Mouse (Mus musculus): Measurements from ENCODE around the gene Krt77. TPM values are rescaled to one million over a fixed set of nuclear protein-coding genes. Genes with fewer than 3 reads are reported as not detected.

Gene Krt77
- total RNA-seq, 1 experiment = not detected

GRCm38 (mm10) chr15:101834784-101835328 lies 34.6 kb downstream of the Krt77 start:
- Histone ChIP-seq H3K4me1 (ENCODE audit: control insufficient read depth in 2 of 2, insufficient read depth in 2 of 2, low read length in 2 of 2, poor library complexity in 1 of 2) (peaks cover 0 to 2% of the 10 kb centered on the region in 2 experiments; a peak in 1 of 4 replicates), H3K9ac (ENCODE audit: insufficient read depth, low read depth, low read length, poor library complexity, severe bottlenecking) (no peak overlapping the region), H3K36me3 (ENCODE audit: control insufficient read depth, insufficient read depth, low read length, poor library complexity, severe bottlenecking) (no peaks in the 10 kb centered on the region), H3K27ac (ENCODE audit: insufficient read depth, low read depth, low read length, poor library complexity, severe bottlenecking) (no peak overlapping the region; the same call in 1 of the 2 replicates), H3K9me3 (ENCODE audit: control insufficient read depth, insufficient read depth, low read depth, low read length) (no peaks in the 10 kb centered on the region), H3K4me3 (ENCODE audit: insufficient read depth in 1 of 2, low read depth in 1 of 2, low read length in 2 of 2, poor library complexity in 1 of 2, severe bottlenecking in 1 of 2) (no peak overlapping the region)
- no peak for DNase-seq (ENCODE audit: low read depth, low spot score)
- in situ Hi-C loops (cut with MboI; ENCODE audit: low sequenced_read_pairs in 2 of 2, unreplicated experiment in 2 of 2) = no loop called here
- TF ChIP-seq MAFK (IDR thresholded peaks at IDR 0.05; ENCODE audit: insufficient read depth, low read depth, low read length) = no peak
- no peak for TF ChIP-seq ZC3H11A (IDR thresholded peaks at IDR 0.05; ENCODE audit: borderline replicate concordance, low read depth, low read length)
- no peak for TF ChIP-seq HCFC1 (IDR thresholded peaks at IDR 0.05; ENCODE audit: borderline replicate concordance, insufficient read depth, low read length)
- no peak for TF ChIP-seq CHD2 (IDR thresholded peaks at IDR 0.05; ENCODE audit: low read depth, low read length)
- no peak for TF ChIP-seq ZNF384 (IDR thresholded peaks at IDR 0.05; ENCODE audit: low read depth, low read length)

DNA sequence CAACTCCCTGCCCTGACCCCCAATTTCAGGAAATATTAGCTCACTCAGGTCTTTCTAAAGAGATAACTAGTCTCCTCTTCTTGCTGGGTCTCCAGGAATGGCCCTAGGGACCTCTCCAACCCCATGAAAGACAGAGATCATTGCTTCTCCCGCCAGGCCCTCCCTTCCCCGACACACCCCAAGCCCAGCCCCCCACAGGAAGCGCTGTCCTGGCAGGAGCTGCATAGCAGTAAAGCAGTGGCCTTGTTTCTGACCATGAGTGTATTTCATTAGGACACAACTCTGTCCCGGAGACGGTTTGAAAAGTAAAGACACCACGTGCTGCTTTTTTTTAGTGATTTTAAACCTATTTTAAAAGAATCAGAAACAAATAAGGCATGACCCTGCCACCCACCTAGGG lies 36.4 kb downstream of the Krt77 start:
- TF ChIP-seq HCFC1 (IDR thresholded peaks at IDR 0.05; ENCODE audit: borderline replicate concordance, insufficient read depth, low read length) (no peak), ZNF384 (IDR thresholded peaks at IDR 0.05; ENCODE audit: low read depth, low read length) (no peak), ZC3H11A (IDR thresholded peaks at IDR 0.05; ENCODE audit: borderline replicate concordance, low read depth, low read length) (no peak), CHD2 (IDR thresholded peaks at IDR 0.05; ENCODE audit: low read depth, low read length) (no peak), MAFK (IDR thresholded peaks at IDR 0.05; ENCODE audit: insufficient read depth, low read depth, low read length) (no peak)
- in situ Hi-C loops (cut with MboI; ENCODE audit: low sequenced_read_pairs in 2 of 2, unreplicated experiment in 2 of 2) = no loop called here
- no peak overlapping the region for H3K27ac ChIP-seq (ENCODE audit: insufficient read depth, low read depth, low read length, poor library complexity, severe bottlenecking)
- no peaks in the 10 kb centered on the region for H3K36me3 ChIP-seq (ENCODE audit: control insufficient read depth, insufficient read depth, low read length, poor library complexity, severe bottlenecking)
- H3K9ac ChIP-seq (ENCODE audit: insufficient read depth, low read depth, low read length, poor library complexity, severe bottlenecking) = no peak overlapping the region
- H3K4me3 ChIP-seq (ENCODE audit: insufficient read depth in 1 of 2, low read depth in 1 of 2, low read length in 2 of 2, poor library complexity in 1 of 2, severe bottlenecking in 1 of 2) = no peak overlapping the region
- DNase-seq (ENCODE audit: low read depth, low spot score) = no peak
- H3K4me1 ChIP-seq (ENCODE audit: control insufficient read depth in 2 of 2, insufficient read depth in 2 of 2, low read length in 2 of 2, poor library complexity in 1 of 2) = peaks cover 0 to 2% of the 10 kb centered on the region in 2 experiments; a peak in 1 of 4 replicates
- H3K9me3 ChIP-seq (ENCODE audit: control insufficient read depth, insufficient read depth, low read depth, low read length) = no peaks in the 10 kb centered on the region

GRCm38 (mm10) chr15:101829441-101829840 lies 40.1 kb downstream of the Krt77 start:
- Histone ChIP-seq H3K4me3 (ENCODE audit: insufficient read depth in 1 of 2, low read depth in 1 of 2, low read length in 2 of 2, poor library complexity in 1 of 2, severe bottlenecking in 1 of 2) (no peak overlapping the region), H3K9ac (ENCODE audit: insufficient read depth, low read depth, low read length, poor library complexity, severe bottlenecking) (no peak overlapping the region), H3K4me1 (ENCODE audit: control insufficient read depth in 2 of 2, insufficient read depth in 2 of 2, low read length in 2 of 2, poor library complexity in 1 of 2) (no peaks in the 10 kb centered on the region; a peak in 1 of 4 replicates), H3K36me3 (ENCODE audit: control insufficient read depth, insufficient read depth, low read length, poor library complexity, severe bottlenecking) (no peaks in the 10 kb centered on the region), H3K27ac (ENCODE audit: insufficient read depth, low read depth, low read length, poor library complexity, severe bottlenecking) (no peak overlapping the region), H3K9me3 (ENCODE audit: control insufficient read depth, insufficient read depth, low read depth, low read length) (no peaks in the 10 kb centered on the region)
- in situ Hi-C loops (cut with MboI; ENCODE audit: low sequenced_read_pairs in 2 of 2, unreplicated experiment in 2 of 2) = no loop called here
- DNase-seq (ENCODE audit: low read depth, low spot score) = no peak
- TF ChIP-seq ZC3H11A (IDR thresholded peaks at IDR 0.05; ENCODE audit: borderline replicate concordance, low read depth, low read length) (no peak), MAFK (IDR thresholded peaks at IDR 0.05; ENCODE audit: insufficient read depth, low read depth, low read length) (no peak), HCFC1 (IDR thresholded peaks at IDR 0.05; ENCODE audit: borderline replicate concordance, insufficient read depth, low read length) (no peak), ZNF384 (IDR thresholded peaks at IDR 0.05; ENCODE audit: low read depth, low read length) (no peak), CHD2 (IDR thresholded peaks at IDR 0.05; ENCODE audit: low read depth, low read length) (no peak)

- no peaks in the 10 kb centered on the region for H3K36me3 ChIP-seq (ENCODE audit: control insufficient read depth, insufficient read depth, low read length, poor library complexity, severe bottlenecking)
- no peak overlapping the region for H3K4me3 ChIP-seq (ENCODE audit: insufficient read depth in 1 of 2, low read depth in 1 of 2, low read length in 2 of 2, poor library complexity in 1 of 2, severe bottlenecking in 1 of 2)
- no peak for DNase-seq (ENCODE audit: low read depth, low spot score)
- no peaks in the 10 kb centered on the region for H3K9me3 ChIP-seq (ENCODE audit: control insufficient read depth, insufficient read depth, low read depth, low read length)
- H3K9ac ChIP-seq (ENCODE audit: insufficient read depth, low read depth, low read length, poor library complexity, severe bottlenecking) = no peak overlapping the region
- H3K4me1 ChIP-seq (ENCODE audit: control insufficient read depth in 2 of 2, insufficient read depth in 2 of 2, low read length in 2 of 2, poor library complexity in 1 of 2) = no peaks in the 10 kb centered on the region
- H3K27ac ChIP-seq (ENCODE audit: insufficient read depth, low read depth, low read length, poor library complexity, severe bottlenecking) = no peak overlapping the region
- TF ChIP-seq ZNF384 (IDR thresholded peaks at IDR 0.05; ENCODE audit: low read depth, low read length) (no peak), MAFK (IDR thresholded peaks at IDR 0.05; ENCODE audit: insufficient read depth, low read depth, low read length) (no peak), CHD2 (IDR thresholded peaks at IDR 0.05; ENCODE audit: low read depth, low read length) (no peak), HCFC1 (IDR thresholded peaks at IDR 0.05; ENCODE audit: borderline replicate concordance, insufficient read depth, low read length) (no peak)
- in situ Hi-C loops (cut with MboI; ENCODE audit: low sequenced_read_pairs in 2 of 2, unreplicated experiment in 2 of 2) = no loop called here
These were observed 47.7 kb downstream of the Krt77 start for GRCm38 (mm10) chr15:101821786-101822185.

All from ES-E14 (cell line).